Mouse (Mus musculus) forebrain, embryonic 15.5 days (tissue): ENCODE results near the gene Smc4. TPM values are rescaled to one million over a fixed set of nuclear protein-coding genes. Genes with fewer than 3 reads are reported as not detected.
"Not testable (repeated sequence)": the region's sequence is repeated elsewhere in the genome, so short reads cannot be mapped to it uniquely, and the experiment has no call there.

ENCODE experiments used
- ATAC-seq: fragments of 200-750 bp; cut with Nextera tagmentation; replicated peaks from 2 replicates; pipeline ENCODE4 v1.8.0; 2017; ENCODE audit warnings: mild to moderate bottlenecking, moderate TSS enrichment, moderate library complexity
- H3K27ac ChIP-seq: fragments of 300-500 bp; sonication (generic); replicated peaks from 2 replicates; pipeline ENCODE4 v1.5.1; 2015; ENCODE audit warnings: mild to moderate bottlenecking, inconsistent platforms
- H3K27me3 ChIP-seq: fragments of 300-500 bp; sonication (generic); 2 replicates; pipeline ENCODE4 v1.6.1; 2015; ENCODE audit warnings: inconsistent platforms
- H3K36me3 ChIP-seq: fragments of 300-500 bp; sonication (generic); 2 replicates; pipeline ENCODE4 v1.6.1; 2015; ENCODE audit warnings: mild to moderate bottlenecking, inconsistent platforms
- H3K4me1 ChIP-seq: fragments of 300-500 bp; sonication (generic); 2 replicates; pipeline ENCODE4 v1.6.1; 2015; ENCODE audit warnings: inconsistent platforms
- H3K4me2 ChIP-seq: fragments of 300-500 bp; sonication (generic); replicated peaks from 2 replicates; pipeline ENCODE4 v1.6.1; 2015; ENCODE audit warnings: mild to moderate bottlenecking, inconsistent platforms
- H3K4me3 ChIP-seq: fragments of 300-500 bp; sonication (generic); 2 replicates; pipeline ENCODE4 v1.5.1; 2015; ENCODE audit warnings: mild to moderate bottlenecking, inconsistent platforms
- H3K9ac ChIP-seq: fragments of 300-500 bp; sonication (generic); replicated peaks from 2 replicates; pipeline ENCODE4 v1.6.1; 2015; ENCODE audit warnings: mild to moderate bottlenecking, inconsistent platforms
- H3K9me3 ChIP-seq: fragments of 300-500 bp; sonication (generic); 2 replicates; pipeline ENCODE4 v1.6.1; 2016; ENCODE audit warnings: inconsistent platforms
- WGBS: fragments of 180-500 bp; shearing (Covaris S2); methylation state at CpG from one replicate; pipeline ENCODE4 v1.1.7; 2015; ENCODE audit warnings: mixed read lengths; 5-methylcytosine and 5-hydroxymethylcytosine counted together
- polyA plus RNA-seq: library from polyadenylated mRNA; unstranded; fragments of >200 nt; fragmentation: Nextera tagmentation; extraction: Ambion mirVana; gene quantifications from 2 replicates; pipeline ENCODE4 v1.2.1, GENCODE M21; 2015

The Smc4 gene
- polyA plus RNA-seq, 1 experiment from 2014 or later, result 102 TPM

- Histone ChIP-seq H3K9me3 (no peaks in the 10 kb centered on the region), H3K27me3 (no peaks in the 10 kb centered on the region), H3K36me3 (no peaks in the 10 kb centered on the region), H3K4me2 (no peak overlapping the region), H3K9ac (no peak overlapping the region), H3K4me1 (no peaks in the 10 kb centered on the region), H3K4me3 (no peak overlapping the region), H3K27ac (no peak overlapping the region)
- no peak for ATAC-seq
- WGBS, result 83% methylated on average over 10 of the region's 10 CpGs
Measured at GRCm38 (mm10) chr3:68979187-68979586, 25.4 kb upstream of the Smc4 start.

- WGBS, result 76% methylated on average over 9 of the region's 9 CpGs
- H3K27me3 ChIP-seq, result no peaks in the 10 kb centered on the region
Measured at GRCm38 (mm10) chr3:68980898-68981297, 23.6 kb upstream of the Smc4 start.

GRCm38 (mm10) chr3:68986550-68986949 is 18.0 kb upstream of the Smc4 start:
- no peak overlapping the region for H3K4me2 ChIP-seq
- H3K27me3 ChIP-seq, result no peaks in the 10 kb centered on the region
- H3K9ac ChIP-seq, result no peak overlapping the region
- no peaks in the 10 kb centered on the region for H3K9me3 ChIP-seq
- no peak for ATAC-seq
- no peak overlapping the region for H3K27ac ChIP-seq
- no peak overlapping the region for H3K4me3 ChIP-seq
- WGBS, result 90% methylated on average over 2 of the region's 2 CpGs
- H3K36me3 ChIP-seq, result peaks cover 2% of the 10 kb centered on the region; the same call in 1 of the 2 replicates
- H3K4me1 ChIP-seq, result no peaks in the 10 kb centered on the region

More at GRCm38 (mm10) chr3:68980898-68981297, 23.6 kb upstream of the Smc4 start:
- Histone ChIP-seq H3K36me3 (no peaks in the 10 kb centered on the region; the same call in 1 of the 2 replicates), H3K4me3 (no peak overlapping the region), H3K4me1 (no peaks in the 10 kb centered on the region), H3K9ac (no peak overlapping the region), H3K4me2 (no peak overlapping the region), H3K27ac (no peak overlapping the region), H3K9me3 (no peaks in the 10 kb centered on the region)
- ATAC-seq, result no peak

GRCm38 (mm10) chr3:69002781-69003180 is 1.8 kb upstream of the Smc4 start:
- H3K4me3 ChIP-seq, result no peak overlapping the region
- H3K4me2 ChIP-seq, result no peak overlapping the region
- H3K27ac ChIP-seq, result no peak overlapping the region
- peaks cover 21% of the 10 kb centered on the region for H3K4me1 ChIP-seq
- H3K9me3 ChIP-seq, result no peaks in the 10 kb centered on the region
- ATAC-seq, result no peak
- H3K36me3 ChIP-seq, result no peaks in the 10 kb centered on the region
- H3K9ac ChIP-seq, result no peak overlapping the region
- WGBS, result 95% methylated on average over 4 of the region's 4 CpGs
- H3K27me3 ChIP-seq, result no peaks in the 10 kb centered on the region

GRCm38 (mm10) chr3:69004055-69004436 is 492 bp upstream of the Smc4 start:
- Histone ChIP-seq H3K9ac (peak overlapping the region; percentile 78), H3K36me3 (no peaks in the 10 kb centered on the region), H3K27ac (peak overlapping the region; percentile 87), H3K27me3 (no peaks in the 10 kb centered on the region), H3K4me3 (peak overlapping the region; percentile 71), H3K9me3 (no peaks in the 10 kb centered on the region), H3K4me2 (peak overlapping the region; percentile 47), H3K4me1 (peaks cover 24% of the 10 kb centered on the region)
- peak; percentile 9; the same call in 1 of the 2 replicates for ATAC-seq
- 1% methylated on average over 7 of the region's 7 CpGs for WGBS

GRCm38 (mm10) chr3:69005338-69006245 is 1.1 kb downstream of the Smc4 start:
- H3K4me3 ChIP-seq, result peak overlapping the region; percentile 71
- H3K27me3 ChIP-seq, result no peaks in the 10 kb centered on the region
- no peaks in the 10 kb centered on the region for H3K36me3 ChIP-seq
- H3K9me3 ChIP-seq, result no peaks in the 10 kb centered on the region
- peak overlapping the region; percentile 78 for H3K9ac ChIP-seq
- peak overlapping the region; percentile 87 for H3K27ac ChIP-seq
- peak; percentile 69 for ATAC-seq
- H3K4me1 ChIP-seq, result peaks cover 24% of the 10 kb centered on the region
- peak overlapping the region; percentile 91 for H3K4me2 ChIP-seq
- under 1% methylated on average over 72 of the region's 72 CpGs for WGBS

GRCm38 (mm10) chr3:69006246-69006760 is 1.8 kb downstream of the Smc4 start:
- peak overlapping the region; percentile 87 for H3K27ac ChIP-seq
- no peaks in the 10 kb centered on the region for H3K9me3 ChIP-seq
- H3K36me3 ChIP-seq, result no peaks in the 10 kb centered on the region
- H3K4me3 ChIP-seq, result peak overlapping the region; percentile 71
- H3K27me3 ChIP-seq, result no peaks in the 10 kb centered on the region
- 3% methylated on average over 21 of the region's 21 CpGs for WGBS
- no peak for ATAC-seq
- peak overlapping the region; percentile 91 for H3K4me2 ChIP-seq
- H3K4me1 ChIP-seq, result peaks cover 24% of the 10 kb centered on the region
- peak overlapping the region; percentile 78 for H3K9ac ChIP-seq

- no peak for ATAC-seq
- WGBS, result 80% methylated on average over 2 of the region's 2 CpGs
- H3K4me1 ChIP-seq, result peaks cover 17% of the 10 kb centered on the region
- H3K9me3 ChIP-seq, result no peaks in the 10 kb centered on the region
- H3K36me3 ChIP-seq, result no peaks in the 10 kb centered on the region
- H3K9ac ChIP-seq, result no peak overlapping the region
- no peak overlapping the region for H3K4me3 ChIP-seq
- H3K27ac ChIP-seq, result no peak overlapping the region
- H3K27me3 ChIP-seq, result no peaks in the 10 kb centered on the region
- no peak overlapping the region for H3K4me2 ChIP-seq
Measured at GRCm38 (mm10) chr3:69008873-69009272, 4.3 kb downstream of the Smc4 start.

GRCm38 (mm10) chr3:69017181-69017580 is 12.6 kb downstream of the Smc4 start:
- no peak for ATAC-seq
- Histone ChIP-seq H3K9ac (no peak overlapping the region), H3K9me3 (no peaks in the 10 kb centered on the region), H3K4me3 (no peak overlapping the region), H3K4me1 (no peaks in the 10 kb centered on the region), H3K36me3 (peaks cover 18% of the 10 kb centered on the region), H3K27me3 (no peaks in the 10 kb centered on the region), H3K4me2 (no peak overlapping the region), H3K27ac (no peak overlapping the region)
- WGBS, result 87% methylated on average over 3 of the region's 3 CpGs

GRCm38 (mm10) chr3:69018635-69019034 is 14.1 kb downstream of the Smc4 start:
- not testable (repeated sequence) for H3K4me1 ChIP-seq, H3K4me3 ChIP-seq, H3K9ac ChIP-seq, H3K4me2 ChIP-seq, H3K9me3 ChIP-seq, H3K27ac ChIP-seq, ATAC-seq, H3K27me3 ChIP-seq
- 97% methylated on average over 2 of the region's 2 CpGs for WGBS
- H3K36me3 ChIP-seq, result peaks cover 22% of the 10 kb centered on the region

GRCm38 (mm10) chr3:69020285-69020684 is 15.7 kb downstream of the Smc4 start:
- Histone ChIP-seq H3K9ac (no peak overlapping the region), H3K4me2 (no peak overlapping the region), H3K4me3 (no peak overlapping the region), H3K27ac (no peak overlapping the region), H3K27me3 (no peaks in the 10 kb centered on the region), H3K4me1 (no peaks in the 10 kb centered on the region), H3K36me3 (peaks cover 31% of the 10 kb centered on the region), H3K9me3 (no peaks in the 10 kb centered on the region)
- ATAC-seq, result no peak
- WGBS, result 87% methylated on average over 2 of the region's 2 CpGs

GRCm38 (mm10) chr3:69020764-69021163 is 16.2 kb downstream of the Smc4 start:
- no peak overlapping the region for H3K4me3 ChIP-seq
- no peak overlapping the region for H3K9ac ChIP-seq
- H3K4me1 ChIP-seq, result no peaks in the 10 kb centered on the region
- H3K27ac ChIP-seq, result no peak overlapping the region
- no peaks in the 10 kb centered on the region for H3K9me3 ChIP-seq
- H3K36me3 ChIP-seq, result peaks cover 35% of the 10 kb centered on the region
- no peak for ATAC-seq
- no peaks in the 10 kb centered on the region for H3K27me3 ChIP-seq
- H3K4me2 ChIP-seq, result no peak overlapping the region
